Mouse (Mus musculus): Measurements from ENCODE around the gene Noc4l.
A peak's percentile ranks its signal among the peaks of the same experiment; 100 is the strongest.

DNA sequence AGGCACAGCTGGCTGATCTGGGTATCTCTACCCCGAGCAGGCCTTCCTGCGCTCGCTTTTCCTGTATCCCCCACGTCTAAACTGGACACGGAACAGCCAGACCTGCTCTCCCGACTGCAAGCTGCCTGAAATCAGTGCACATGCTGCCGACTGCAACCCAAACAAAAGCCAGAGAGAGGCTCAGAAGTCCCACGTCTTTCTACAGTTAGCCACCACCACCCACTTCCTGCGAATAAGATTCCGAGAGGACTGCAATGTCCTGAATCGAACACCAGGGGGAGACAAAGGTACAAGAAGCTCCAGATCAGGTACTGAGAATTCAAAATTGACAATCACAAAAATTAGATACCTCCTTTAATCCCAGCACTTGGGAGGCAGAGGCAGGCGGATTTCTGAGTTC lies 13.8 kb downstream of the Noc4l start:
- TF ChIP-seq CTCF (conservative IDR thresholded peaks at IDR 0.05 in 1 of 2, IDR thresholded peaks at IDR 0.05 in 1 of 2; ENCODE audit: low read depth in 2 of 2, low read length in 2 of 2) = peak; percentile 80
- 0 out of 2 replicates have a peak, but pooled peaks have one; percentile 21 for TF ChIP-seq POLR2A (IDR thresholded peaks at IDR 0.05; ENCODE audit: low read depth, low read length)
- TF ChIP-seq KAT2A (IDR thresholded peaks at IDR 0.05; ENCODE audit: insufficient replicate concordance, low read length) = no peak
- TF ChIP-seq ELF1 (IDR thresholded peaks at IDR 0.05; ENCODE audit: low read depth, low read length) = peak; percentile 49
- TF ChIP-seq IRF4 (IDR thresholded peaks at IDR 0.05; ENCODE audit: low read depth, low read length) = no peak

Measured in CH12.LX (cell line).